Mouse (Mus musculus): ENCODE results near the gene Lefty1. TPM values are rescaled to one million over a fixed set of nuclear protein-coding genes. Genes with fewer than 3 reads are reported as not detected.

The Lefty1 gene
- polyA plus RNA-seq, 1 experiment = 1.9 TPM

- no peak for TF ChIP-seq GATA1 (IDR thresholded peaks at IDR 0.05; ENCODE audit: low read length)
Measured at GRCm38 (mm10) chr1:180943896-180944295, 9.1 kb downstream of the Lefty1 start.

- TF ChIP-seq GATA1 (IDR thresholded peaks at IDR 0.05; ENCODE audit: low read length) = no peak
Measured at GRCm38 (mm10) chr1:180944553-180944952, 9.7 kb downstream of the Lefty1 start.

GRCm38 (mm10) chr1:180945001-180945980 lies 10.5 kb downstream of the Lefty1 start:
- no peak for TF ChIP-seq GATA1 (IDR thresholded peaks at IDR 0.05; ENCODE audit: low read length)

GRCm38 (mm10) chr1:180946448-180946847 lies 11.6 kb downstream of the Lefty1 start:
- TF ChIP-seq GATA1 (IDR thresholded peaks at IDR 0.05; ENCODE audit: low read length) = no peak

- TF ChIP-seq GATA1 (IDR thresholded peaks at IDR 0.05; ENCODE audit: low read length) = no peak
Measured at GRCm38 (mm10) chr1:180952085-180952746, 17.4 kb downstream of the Lefty1 start.

GRCm38 (mm10) chr1:180952808-180953207 lies 18.0 kb downstream of the Lefty1 start:
- no peak for TF ChIP-seq GATA1 (IDR thresholded peaks at IDR 0.05; ENCODE audit: low read length)

GRCm38 (mm10) chr1:180956401-180956800 lies 21.6 kb downstream of the Lefty1 start:
- no peak for TF ChIP-seq GATA1 (IDR thresholded peaks at IDR 0.05; ENCODE audit: low read length)

GRCm38 (mm10) chr1:180956973-180957381 lies 22.2 kb downstream of the Lefty1 start:
- no peak for TF ChIP-seq GATA1 (IDR thresholded peaks at IDR 0.05; ENCODE audit: low read length)

GRCm38 (mm10) chr1:180957989-180958388 lies 23.2 kb downstream of the Lefty1 start:
- TF ChIP-seq GATA1 (IDR thresholded peaks at IDR 0.05; ENCODE audit: low read length) = no peak

- no peak for TF ChIP-seq GATA1 (IDR thresholded peaks at IDR 0.05; ENCODE audit: low read length)
Measured at GRCm38 (mm10) chr1:180958797-180959196, 24.0 kb downstream of the Lefty1 start.

GRCm38 (mm10) chr1:180965786-180966185 lies 31.0 kb downstream of the Lefty1 start:
- TF ChIP-seq GATA1 (IDR thresholded peaks at IDR 0.05; ENCODE audit: low read length) = no peak

- TF ChIP-seq GATA1 (IDR thresholded peaks at IDR 0.05; ENCODE audit: low read length) = no peak
Measured at GRCm38 (mm10) chr1:180966542-180966941, 31.7 kb downstream of the Lefty1 start.

GRCm38 (mm10) chr1:180967261-180967660 lies 32.4 kb downstream of the Lefty1 start:
- TF ChIP-seq GATA1 (IDR thresholded peaks at IDR 0.05; ENCODE audit: low read length) = no peak

- TF ChIP-seq GATA1 (IDR thresholded peaks at IDR 0.05; ENCODE audit: low read length) = no peak
Measured at GRCm38 (mm10) chr1:180972941-180973340, 38.1 kb downstream of the Lefty1 start.

GRCm38 (mm10) chr1:180974126-180974746 lies 39.4 kb downstream of the Lefty1 start:
- TF ChIP-seq GATA1 (IDR thresholded peaks at IDR 0.05; ENCODE audit: low read length) = no peak

GRCm38 (mm10) chr1:180976110-180976679 lies 41.4 kb downstream of the Lefty1 start:
- TF ChIP-seq GATA1 (IDR thresholded peaks at IDR 0.05; ENCODE audit: low read length) = no peak
